In the genomic region with DNA sequence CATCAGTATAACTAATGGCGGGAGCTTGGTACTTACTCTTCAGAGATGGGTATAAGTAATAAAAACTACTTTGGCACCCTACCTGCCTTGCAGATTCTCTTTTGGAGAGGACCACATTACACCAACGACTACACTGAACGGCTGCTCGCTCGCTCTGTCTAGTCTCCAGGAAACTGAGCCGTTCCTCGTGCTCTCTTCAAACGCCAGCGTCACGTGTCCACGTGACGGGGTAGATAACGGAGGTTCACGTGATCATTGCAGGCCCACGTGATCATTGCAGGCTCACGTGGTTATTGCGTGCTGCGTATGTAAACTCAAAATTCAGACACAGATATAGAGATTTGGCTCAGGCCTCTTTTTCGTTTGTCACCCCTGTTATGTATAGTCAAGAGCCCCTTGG, we compare ENCODE assay signal across 8 mouse cellular contexts. TPM values are rescaled to one million over a fixed set of nuclear protein-coding genes. Genes with fewer than 3 reads are reported as not detected.
DNase-seq lines count a peak whose midpoint lies in the region; ATAC-seq and TF ChIP-seq lines count a peak whose summit lies in the region.
"Had no signal": no experiment of that assay in that cellular context is flagged by ENCODE, and none has a peak within 500 bp of the region (broad histone marks: within the 10 kb centered on the region; RNA-seq: fewer than 3 reads in every experiment).

A gene (minus strand): TSS at position 209 of the 400 bp plus-strand sequence.

- no peak for TF ChIP-seq POLR2A in olfactory bulb, adult 2 months (IDR thresholded peaks at IDR 0.05; ENCODE audit: insufficient read depth, low read depth, low read length)

- peak within 1 kb of the TSS; percentile 52 for H3K4me2 ChIP-seq in lung, embryonic 15.5 days
- H3K4me2 ChIP-seq in forebrain, embryonic 12.5 days: peak within 1 kb of the TSS; percentile 46

- H3K27me3 ChIP-seq in lung, embryonic 15.5 days: no peaks in the 10 kb centered on the region
- H3K27me3 ChIP-seq in forebrain, embryonic 12.5 days: peaks cover 14% of the 10 kb centered on the region
- peaks cover 68% of the 10 kb centered on the region for H3K27me3 ChIP-seq in limb, embryonic 10.5 days (ENCODE audit: low read depth, poor library complexity, severe bottlenecking)

- no peak for ATAC-seq in lung, embryonic 15.5 days (ENCODE audit: borderline replicate concordance, extremely low read depth, low FRiP score, low TSS enrichment)
- ATAC-seq in forebrain, embryonic 12.5 days (ENCODE audit: low FRiP score): no peak

- H3K9ac ChIP-seq in lung, embryonic 15.5 days: peak within 1 kb of the TSS; percentile 29; the same call in 1 of the 2 replicates
- H3K9ac ChIP-seq in forebrain, embryonic 12.5 days: no peak within 1 kb of the TSS

- 84% methylated on average over 19 of the region's 19 CpGs for whole genome bisulfite sequencing in lung, embryonic 15.5 days
- WGBS in forebrain, embryonic 12.5 days: 87% methylated on average over 19 of the region's 19 CpGs
- WGBS in limb, embryonic 10.5 days: 89% methylated on average over 19 of the region's 19 CpGs
- WGBS in olfactory bulb, adult 2 months: 92% methylated on average over 19 of the region's 19 CpGs

- H3K4me1 ChIP-seq in lung, embryonic 15.5 days: no peaks in the 10 kb centered on the region
- no peaks in the 10 kb centered on the region for H3K4me1 ChIP-seq in forebrain, embryonic 12.5 days
- H3K4me1 ChIP-seq in limb, embryonic 10.5 days: no peaks in the 10 kb centered on the region
- no peaks in the 10 kb centered on the region for H3K4me1 ChIP-seq in olfactory bulb, adult 2 months (ENCODE audit: control insufficient read depth, insufficient read depth, low read length)

- H3K4me3 ChIP-seq in lung, embryonic 15.5 days: peak within 1 kb of the TSS; percentile 33
- peak within 1 kb of the TSS; percentile 35 for H3K4me3 ChIP-seq in forebrain, embryonic 12.5 days (replicated peaks)
- peak within 1 kb of the TSS; percentile 44 for H3K4me3 ChIP-seq in limb, embryonic 10.5 days
- H3K4me3 ChIP-seq in olfactory bulb, adult 2 months (ENCODE audit: insufficient read depth, low read depth, low read length): peak within 1 kb of the TSS; percentile 39

- no peak within 1 kb of the TSS for H3K27ac ChIP-seq in lung, embryonic 15.5 days
- no peak within 1 kb of the TSS for H3K27ac ChIP-seq in forebrain, embryonic 12.5 days
- peak within 1 kb of the TSS; percentile 77 for H3K27ac ChIP-seq in limb, embryonic 10.5 days
- H3K27ac ChIP-seq in olfactory bulb, adult 2 months (ENCODE audit: insufficient read depth, low read depth, low read length): no peak within 1 kb of the TSS

- TF ChIP-seq CTCF in olfactory bulb, adult 2 months (IDR thresholded peaks at IDR 0.05; ENCODE audit: insufficient read depth, low read depth, low read length): no peak

- H3K9me3 ChIP-seq in lung, embryonic 15.5 days: no peaks in the 10 kb centered on the region; the same call in 1 of the 2 replicates
- H3K9me3 ChIP-seq in forebrain, embryonic 12.5 days: 0 out of 2 replicates have a peak, but pooled peaks cover 4% of the 10 kb centered on the region
- H3K9me3 ChIP-seq in limb, embryonic 10.5 days (replicated peaks): no peaks in the 10 kb centered on the region

- no peaks in the 10 kb centered on the region for H3K36me3 ChIP-seq in lung, embryonic 15.5 days
- H3K36me3 ChIP-seq in forebrain, embryonic 12.5 days (replicated peaks): no peaks in the 10 kb centered on the region
- H3K36me3 ChIP-seq in limb, embryonic 10.5 days: no peaks in the 10 kb centered on the region

- no peak for DNase-seq in lung, postnatal 4 days
- no peak for DNase-seq in limb, embryonic 10.5 days (ENCODE audit: low spot score)
- no peak for DNase-seq in gastrocnemius, postnatal 25 days
- DNase-seq in ovary, postnatal 10 days (ENCODE audit: low spot score): no peak

RNA-seq across cellular contexts. Expression of the gene that starts here (rescaled TPM):
- polyA plus RNA-seq in lung, embryonic 15.5 days (2015; fragmentation: Nextera tagmentation; extraction: Ambion mirVana): 0.47 and 0.93 TPM in 2 replicates
- 0.28 and 0.62 TPM in 2 replicates for polyA plus RNA-seq in forebrain, embryonic 12.5 days (2016; fragmentation: Nextera tagmentation; extraction: Ambion mirVana)
- polyA plus RNA-seq in limb, embryonic 10.5 days (2016; fragmentation: Nextera tagmentation; extraction: Ambion mirVana): 0.46 and 0.75 TPM in 2 replicates
- not detected in 2 replicates for polyA plus RNA-seq in olfactory bulb, adult 2 months (2012; ENCODE audit: insufficient read depth, insufficient read length, low replicate concordance, missing spikeins)
- not detected for total RNA-seq in gastrocnemius, postnatal 25 days (2021)
- total RNA-seq: left cerebral cortex, postnatal 14 days had no signal
